Mouse (Mus musculus): ENCODE measurements around the gene Ccn6. TPM values are rescaled to one million over a fixed set of nuclear protein-coding genes. Genes with fewer than 3 reads are reported as not detected.

Gene Ccn6
- polyA plus RNA-seq, 1 experiment from 2014 or later: not detected

- Histone ChIP-seq H3K27ac (peak overlapping the region; percentile 65), H3K79me2 (ENCODE audit: inconsistent target) (no peaks in the 10 kb centered on the region), H3K4me3 (ENCODE audit: inconsistent target) (peak overlapping the region; percentile 43), H3K36me3 (ENCODE audit: inconsistent target) (no peaks in the 10 kb centered on the region)
- WGBS (ENCODE audit: missing documents): under 1% methylated on average over 19 of the region's 19 CpGs
Observed at GRCm38 (mm10) chr10:39171134-39171533, 7.5 kb upstream of the Ccn6 start.

GRCm38 (mm10) chr10:39170706-39171105, 7.1 kb upstream of the Ccn6 start:
- Histone ChIP-seq H3K36me3 (ENCODE audit: inconsistent target) (no peaks in the 10 kb centered on the region), H3K79me2 (ENCODE audit: inconsistent target) (no peaks in the 10 kb centered on the region), H3K4me3 (ENCODE audit: inconsistent target) (no peak overlapping the region), H3K27ac (no peak overlapping the region)
- WGBS (ENCODE audit: missing documents): 7% methylated on average over 6 of the region's 6 CpGs

GRCm38 (mm10) chr10:39170181-39170580, 6.6 kb upstream of the Ccn6 start:
- WGBS (ENCODE audit: missing documents): 24% methylated on average over 8 of the region's 8 CpGs
- no peaks in the 10 kb centered on the region for H3K36me3 ChIP-seq (ENCODE audit: inconsistent target)
- no peak overlapping the region for H3K27ac ChIP-seq
- no peaks in the 10 kb centered on the region for H3K79me2 ChIP-seq (ENCODE audit: inconsistent target)
- H3K4me3 ChIP-seq (ENCODE audit: inconsistent target): no peak overlapping the region

DNA sequence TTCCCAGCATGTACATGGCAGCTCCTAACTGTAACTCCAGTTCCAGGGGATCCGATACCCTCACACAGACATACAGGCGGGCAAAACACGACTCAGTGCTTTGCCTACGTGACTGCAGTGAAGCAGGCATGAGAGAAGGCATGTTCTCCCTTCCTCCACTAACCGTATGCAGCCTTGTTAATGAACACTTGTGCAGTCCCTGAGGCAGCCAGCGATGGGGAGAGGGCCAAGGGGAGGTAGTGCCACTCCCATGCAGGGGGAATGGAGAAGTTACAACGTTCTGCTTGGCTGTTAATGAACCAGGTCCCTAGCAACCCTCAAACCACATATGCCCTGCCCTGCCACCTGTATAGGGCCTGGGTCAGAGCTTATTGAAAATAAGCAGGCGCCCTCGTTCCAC, 6.0 kb upstream of the Ccn6 start:
- 62% methylated on average over 9 of the region's 9 CpGs for WGBS (ENCODE audit: missing documents)
- H3K27ac ChIP-seq: no peak overlapping the region

DNA sequence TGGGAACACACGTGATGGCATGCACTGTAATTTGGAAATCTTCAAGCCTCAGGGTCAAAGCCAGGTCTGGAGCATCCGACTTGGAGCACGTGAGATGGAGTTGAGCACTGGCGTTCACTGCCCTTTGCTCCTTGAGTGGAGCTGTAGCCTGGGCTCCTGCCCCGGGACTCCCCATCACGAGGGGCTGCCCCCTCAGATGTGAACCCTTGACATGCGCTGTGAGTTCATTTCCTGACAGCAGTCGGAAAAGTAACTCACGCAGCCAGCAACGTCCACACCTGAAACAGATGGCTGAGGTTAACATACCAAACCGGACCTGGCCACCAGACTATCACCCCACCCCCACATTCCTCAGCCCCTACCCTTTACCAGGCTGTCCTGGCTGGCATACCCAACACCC, 4.0 kb upstream of the Ccn6 start:
- no peaks in the 10 kb centered on the region for H3K79me2 ChIP-seq (ENCODE audit: inconsistent target)
- no peaks in the 10 kb centered on the region for H3K36me3 ChIP-seq (ENCODE audit: inconsistent target)
- no peak overlapping the region for H3K4me3 ChIP-seq (ENCODE audit: inconsistent target)
- H3K27ac ChIP-seq: no peak overlapping the region
- 86% methylated on average over 9 of the region's 11 CpGs for WGBS (ENCODE audit: missing documents)

More for the DNA sequence above, 6.0 kb upstream of the Ccn6 start:
- Histone ChIP-seq H3K4me3 (ENCODE audit: inconsistent target) (no peak overlapping the region), H3K36me3 (ENCODE audit: inconsistent target) (no peaks in the 10 kb centered on the region), H3K79me2 (ENCODE audit: inconsistent target) (no peaks in the 10 kb centered on the region)

DNA sequence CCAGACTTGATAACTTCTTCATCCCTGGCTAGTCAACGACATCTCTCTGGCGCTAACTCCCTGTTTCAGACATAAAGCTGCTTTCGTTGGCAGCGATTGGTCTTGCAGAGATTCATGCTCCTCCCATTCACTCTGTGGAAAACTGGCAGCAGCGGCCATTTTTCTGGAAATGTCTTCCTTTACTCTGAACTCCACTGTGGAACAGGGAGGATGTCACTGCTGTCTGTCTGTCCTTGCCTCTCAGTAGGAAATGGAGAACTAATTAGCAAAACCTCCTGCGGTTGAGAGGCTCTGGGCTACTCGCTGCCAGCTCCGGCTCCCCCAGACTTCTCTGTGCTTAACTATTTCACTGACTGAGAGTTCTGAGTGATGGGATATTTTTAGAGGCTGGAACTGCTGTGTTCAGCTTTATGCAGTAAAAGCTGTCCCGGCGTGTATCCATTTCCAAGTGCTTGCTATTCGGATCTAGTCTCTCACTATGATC, 2.1 kb upstream of the Ccn6 start:
- H3K4me3 ChIP-seq (ENCODE audit: inconsistent target): no peak overlapping the region
- H3K27ac ChIP-seq: no peak overlapping the region
- no peaks in the 10 kb centered on the region for H3K79me2 ChIP-seq (ENCODE audit: inconsistent target)
- no peaks in the 10 kb centered on the region for H3K36me3 ChIP-seq (ENCODE audit: inconsistent target)
- 41% methylated on average over 11 of the region's 11 CpGs for WGBS (ENCODE audit: missing documents)

GRCm38 (mm10) chr10:39162666-39163484, 719 bp downstream of the Ccn6 start:
- Histone ChIP-seq H3K36me3 (ENCODE audit: inconsistent target) (no peaks in the 10 kb centered on the region), H3K27ac (no peak overlapping the region), H3K4me3 (ENCODE audit: inconsistent target) (no peak overlapping the region), H3K79me2 (ENCODE audit: inconsistent target) (no peaks in the 10 kb centered on the region)
- WGBS (ENCODE audit: missing documents): 81% methylated on average over 18 of the region's 18 CpGs

DNA sequence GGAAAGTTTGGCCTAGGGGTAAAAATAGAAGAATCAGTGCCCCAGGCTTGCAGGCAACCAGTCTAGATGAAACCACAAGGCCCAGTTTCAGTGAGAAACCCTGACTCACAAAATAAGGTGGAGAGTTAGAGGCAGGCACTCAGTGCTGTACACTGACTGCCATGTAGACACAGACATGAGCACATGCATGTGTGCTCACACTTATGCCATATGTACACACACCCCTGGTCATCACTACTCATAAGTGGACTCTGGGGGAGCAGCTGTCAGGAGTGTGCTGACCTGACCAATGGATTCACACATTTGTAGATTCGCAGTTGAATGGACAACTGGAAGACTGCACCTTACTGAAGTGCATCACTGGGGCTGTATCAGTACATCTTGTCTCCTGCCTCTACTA, 2.2 kb downstream of the Ccn6 start:
- Histone ChIP-seq H3K4me3 (ENCODE audit: inconsistent target) (no peak overlapping the region), H3K36me3 (ENCODE audit: inconsistent target) (no peaks in the 10 kb centered on the region), H3K27ac (no peak overlapping the region), H3K79me2 (ENCODE audit: inconsistent target) (no peaks in the 10 kb centered on the region)
- 100% methylated on average over 1 of the region's 1 CpGs for WGBS (ENCODE audit: missing documents)

- WGBS (ENCODE audit: missing documents): 86% methylated on average over 12 of the region's 12 CpGs
- H3K27ac ChIP-seq: no peak overlapping the region
- no peak overlapping the region for H3K4me3 ChIP-seq (ENCODE audit: inconsistent target)
- H3K36me3 ChIP-seq (ENCODE audit: inconsistent target): no peaks in the 10 kb centered on the region
- no peaks in the 10 kb centered on the region for H3K79me2 ChIP-seq (ENCODE audit: inconsistent target)
Observed at GRCm38 (mm10) chr10:39158306-39158705, 5.3 kb downstream of the Ccn6 start.

- 93% methylated on average over 1 of the region's 1 CpGs for WGBS (ENCODE audit: missing documents)
- H3K27ac ChIP-seq: no peak overlapping the region
- H3K4me3 ChIP-seq (ENCODE audit: inconsistent target): no peak overlapping the region
- no peaks in the 10 kb centered on the region for H3K79me2 ChIP-seq (ENCODE audit: inconsistent target)
- H3K36me3 ChIP-seq (ENCODE audit: inconsistent target): no peaks in the 10 kb centered on the region
Observed at GRCm38 (mm10) chr10:39157321-39157720, 6.3 kb downstream of the Ccn6 start.

- Histone ChIP-seq H3K79me2 (ENCODE audit: inconsistent target) (no peaks in the 10 kb centered on the region), H3K4me3 (ENCODE audit: inconsistent target) (no peak overlapping the region), H3K36me3 (ENCODE audit: inconsistent target) (no peaks in the 10 kb centered on the region), H3K27ac (no peak overlapping the region)
- 94% methylated on average over 5 of the region's 5 CpGs for WGBS (ENCODE audit: missing documents)
Observed at GRCm38 (mm10) chr10:39156719-39157118, 6.9 kb downstream of the Ccn6 start.

DNA sequence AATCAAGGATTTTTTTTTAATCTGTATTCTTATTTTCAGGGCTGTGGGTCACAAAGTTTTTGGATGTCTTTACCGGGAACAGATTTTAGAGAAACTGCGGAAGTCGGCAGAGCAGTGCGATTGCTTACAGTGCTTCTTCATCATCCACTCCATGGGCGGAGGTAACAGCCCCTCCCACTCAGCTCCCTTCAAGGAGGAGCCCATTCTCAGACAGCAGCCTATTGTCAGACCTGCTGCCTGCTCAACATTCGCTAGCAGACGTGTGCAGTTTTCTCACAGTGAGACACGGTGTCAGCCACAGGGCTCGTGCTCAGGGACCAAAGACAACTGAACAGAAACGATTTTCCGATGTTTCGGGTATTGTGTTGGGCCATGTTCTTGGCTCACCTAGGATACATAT, 21.4 kb downstream of the Ccn6 start:
- H3K27ac ChIP-seq: no peak overlapping the region
- H3K79me2 ChIP-seq (ENCODE audit: inconsistent target): no peaks in the 10 kb centered on the region
- no peak overlapping the region for H3K4me3 ChIP-seq (ENCODE audit: inconsistent target)
- no peaks in the 10 kb centered on the region for H3K36me3 ChIP-seq (ENCODE audit: inconsistent target)
- 95% methylated on average over 12 of the region's 12 CpGs for WGBS (ENCODE audit: missing documents)

GRCm38 (mm10) chr10:39141401-39141800, 22.2 kb downstream of the Ccn6 start:
- no peak overlapping the region for H3K27ac ChIP-seq
- H3K36me3 ChIP-seq (ENCODE audit: inconsistent target): no peaks in the 10 kb centered on the region
- no peak overlapping the region for H3K4me3 ChIP-seq (ENCODE audit: inconsistent target)
- no peaks in the 10 kb centered on the region for H3K79me2 ChIP-seq (ENCODE audit: inconsistent target)
- WGBS (ENCODE audit: missing documents): 90% methylated on average over 2 of the region's 2 CpGs

DNA sequence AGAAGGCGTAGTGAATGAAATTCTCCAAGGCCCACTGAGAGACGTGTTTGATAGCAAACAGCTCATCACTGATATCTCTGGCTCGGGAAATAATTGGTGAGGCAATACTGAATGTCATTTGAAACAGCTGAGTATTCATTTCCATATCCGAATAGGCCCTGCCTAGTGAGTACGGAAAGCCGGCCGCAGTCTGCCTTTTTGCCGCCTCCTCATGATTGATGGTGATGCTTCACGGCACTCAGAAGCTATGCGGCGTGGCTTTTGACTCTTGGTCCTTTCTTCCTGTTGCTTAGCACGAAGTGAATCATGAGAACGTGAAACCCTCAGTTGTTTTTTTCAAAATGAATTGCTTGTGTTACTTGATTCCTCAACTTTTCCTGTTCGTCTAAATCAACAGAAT, 22.8 kb downstream of the Ccn6 start:
- H3K36me3 ChIP-seq (ENCODE audit: inconsistent target): no peaks in the 10 kb centered on the region

GRCm38 (mm10) chr10:39138761-39139160, 24.8 kb downstream of the Ccn6 start:
- H3K79me2 ChIP-seq (ENCODE audit: inconsistent target): no peaks in the 10 kb centered on the region
- no peak overlapping the region for H3K4me3 ChIP-seq (ENCODE audit: inconsistent target)
- no peaks in the 10 kb centered on the region for H3K36me3 ChIP-seq (ENCODE audit: inconsistent target)
- H3K27ac ChIP-seq: no peak overlapping the region
- WGBS (ENCODE audit: missing documents): 95% methylated on average over 6 of the region's 6 CpGs

More for the DNA sequence above, 22.8 kb downstream of the Ccn6 start:
- Histone ChIP-seq H3K27ac (no peak overlapping the region), H3K4me3 (ENCODE audit: inconsistent target) (no peak overlapping the region), H3K79me2 (ENCODE audit: inconsistent target) (no peaks in the 10 kb centered on the region)
- WGBS (ENCODE audit: missing documents): 94% methylated on average over 14 of the region's 14 CpGs
